Mouse (Mus musculus) limb, embryonic 10.5 days (tissue): ENCODE data around the gene Ugt1a6b. TPM values are rescaled to one million over a fixed set of nuclear protein-coding genes. Genes with fewer than 3 reads are reported as not detected.
A peak's percentile ranks its signal among the peaks of the same experiment; 100 is the strongest.

Experiments used
- DNase-seq: peaks from one replicate; pipeline ENCODE4 v3.0.0-alpha.2; 2017; ENCODE audit warnings: low spot score
- H3K27ac ChIP-seq: fragments of 300-500 bp; sonication (generic); 2 replicates; pipeline ENCODE4 v1.5.1; 2016; ENCODE audit warnings: mild to moderate bottlenecking
- H3K27me3 ChIP-seq: fragments of 300-500 bp; sonication (generic); 2 replicates; pipeline ENCODE4 v1.6.1; 2016; ENCODE audit warnings: low read depth, mild to moderate bottlenecking; ENCODE audit not compliant: poor library complexity, severe bottlenecking
- H3K36me3 ChIP-seq: fragments of 300-500 bp; sonication (generic); 2 replicates; pipeline ENCODE4 v1.6.1; 2016; ENCODE audit warnings: mild to moderate bottlenecking, moderate library complexity
- H3K4me1 ChIP-seq: fragments of 300-500 bp; sonication (generic); 2 replicates; pipeline ENCODE4 v1.6.1; 2016
- H3K4me3 ChIP-seq: fragments of 300-500 bp; sonication (generic); 2 replicates; pipeline ENCODE4 v1.5.1; 2016; ENCODE audit warnings: mild to moderate bottlenecking, moderate library complexity
- H3K9me3 ChIP-seq: fragments of 300-500 bp; sonication (generic); replicated peaks from 2 replicates; pipeline ENCODE4 v1.6.1; 2016; ENCODE audit warnings: mild to moderate bottlenecking
- WGBS: fragments of 180-500 bp; shearing (Covaris S2); methylation state at CpG from one replicate; pipeline ENCODE4 v1.1.7; 2016; 5-methylcytosine and 5-hydroxymethylcytosine counted together
- polyA plus RNA-seq: library from polyadenylated mRNA; unstranded; fragments of >200 nt; fragmentation: Nextera tagmentation; extraction: Ambion mirVana; gene quantifications from 2 replicates; pipeline ENCODE4 v1.2.1, GENCODE M21; 2016

Gene Ugt1a6b
- polyA plus RNA-seq, 1 experiment from 2014 or later, result not detected

GRCm38 (mm10) chr1:88259643-88260024 is 156.6 kb downstream of the Ugt1a6b start:
- 78% methylated on average over 4 of the region's 4 CpGs for WGBS
- no peak overlapping the region for H3K27ac ChIP-seq
- H3K9me3 ChIP-seq, result peaks cover 63% of the 10 kb centered on the region
- H3K4me3 ChIP-seq, result no peak overlapping the region
- no peaks in the 10 kb centered on the region for H3K27me3 ChIP-seq
- peaks cover 53% of the 10 kb centered on the region for H3K36me3 ChIP-seq
- no peaks in the 10 kb centered on the region for H3K4me1 ChIP-seq
- no peak for DNase-seq

- 86% methylated on average over 6 of the region's 6 CpGs for WGBS
- DNase-seq, result no peak
- Histone ChIP-seq H3K36me3 (peaks cover 58% of the 10 kb centered on the region), H3K27ac (no peak overlapping the region), H3K4me1 (no peaks in the 10 kb centered on the region), H3K27me3 (no peaks in the 10 kb centered on the region), H3K4me3 (no peak overlapping the region), H3K9me3 (peaks cover 58% of the 10 kb centered on the region)
These were observed 157.1 kb downstream of the Ugt1a6b start for GRCm38 (mm10) chr1:88260114-88260513.

GRCm38 (mm10) chr1:88260604-88261377 is 157.7 kb downstream of the Ugt1a6b start:
- Histone ChIP-seq H3K36me3 (peaks cover 64% of the 10 kb centered on the region), H3K27me3 (no peaks in the 10 kb centered on the region), H3K4me1 (no peaks in the 10 kb centered on the region), H3K27ac (no peak overlapping the region), H3K9me3 (peaks cover 52% of the 10 kb centered on the region), H3K4me3 (no peak overlapping the region)
- 85% methylated on average over 10 of the region's 10 CpGs for WGBS
- no peak for DNase-seq

- H3K4me1 ChIP-seq, result no peaks in the 10 kb centered on the region
- H3K27me3 ChIP-seq, result no peaks in the 10 kb centered on the region
- H3K9me3 ChIP-seq, result peaks cover 45% of the 10 kb centered on the region
- no peak overlapping the region for H3K4me3 ChIP-seq
- no peak for DNase-seq
- no peak overlapping the region for H3K27ac ChIP-seq
- 91% methylated on average over 7 of the region's 7 CpGs for WGBS
- H3K36me3 ChIP-seq, result peaks cover 73% of the 10 kb centered on the region
These were observed 158.7 kb downstream of the Ugt1a6b start for GRCm38 (mm10) chr1:88261706-88262105.

- peak; percentile 65 for DNase-seq
- no peak overlapping the region for H3K4me3 ChIP-seq
- no peaks in the 10 kb centered on the region for H3K27me3 ChIP-seq
- WGBS, result 91% methylated on average over 4 of the region's 4 CpGs
- no peaks in the 10 kb centered on the region for H3K4me1 ChIP-seq
- H3K27ac ChIP-seq, result no peak overlapping the region
- peaks cover 43% of the 10 kb centered on the region for H3K9me3 ChIP-seq
- H3K36me3 ChIP-seq, result peaks cover 79% of the 10 kb centered on the region
These were observed 159.2 kb downstream of the Ugt1a6b start for GRCm38 (mm10) chr1:88262255-88262654.

GRCm38 (mm10) chr1:88262961-88263360 is 159.9 kb downstream of the Ugt1a6b start:
- Histone ChIP-seq H3K27ac (no peak overlapping the region), H3K27me3 (no peaks in the 10 kb centered on the region), H3K9me3 (peaks cover 38% of the 10 kb centered on the region), H3K4me1 (no peaks in the 10 kb centered on the region), H3K36me3 (peaks cover 86% of the 10 kb centered on the region), H3K4me3 (no peak overlapping the region)
- DNase-seq, result no peak
- WGBS, result 78% methylated on average over 6 of the region's 6 CpGs

GRCm38 (mm10) chr1:88263778-88264177 is 160.7 kb downstream of the Ugt1a6b start:
- Histone ChIP-seq H3K4me1 (no peaks in the 10 kb centered on the region), H3K36me3 (peaks cover 94% of the 10 kb centered on the region), H3K4me3 (no peak overlapping the region), H3K9me3 (peaks cover 32% of the 10 kb centered on the region; the same call in 1 of the 2 replicates), H3K27me3 (no peaks in the 10 kb centered on the region), H3K27ac (no peak overlapping the region)
- 91% methylated on average over 5 of the region's 5 CpGs for WGBS
- no peak for DNase-seq

GRCm38 (mm10) chr1:88264237-88264868 is 161.3 kb downstream of the Ugt1a6b start:
- peaks cover 100% of the 10 kb centered on the region for H3K36me3 ChIP-seq
- H3K27me3 ChIP-seq, result no peaks in the 10 kb centered on the region
- H3K4me1 ChIP-seq, result no peaks in the 10 kb centered on the region
- H3K27ac ChIP-seq, result no peak overlapping the region
- 90% methylated on average over 7 of the region's 7 CpGs for WGBS
- no peak overlapping the region for H3K4me3 ChIP-seq
- DNase-seq, result no peak
- H3K9me3 ChIP-seq, result peaks cover 29% of the 10 kb centered on the region; the same call in 1 of the 2 replicates

- WGBS, result 78% methylated on average over 4 of the region's 4 CpGs
- Histone ChIP-seq H3K4me3 (no peak overlapping the region), H3K9me3 (peaks cover 25% of the 10 kb centered on the region; the same call in 1 of the 2 replicates), H3K27me3 (no peaks in the 10 kb centered on the region), H3K36me3 (peaks cover 100% of the 10 kb centered on the region), H3K4me1 (no peaks in the 10 kb centered on the region), H3K27ac (no peak overlapping the region)
- DNase-seq, result no peak
These were observed 161.8 kb downstream of the Ugt1a6b start for GRCm38 (mm10) chr1:88264869-88265240.

GRCm38 (mm10) chr1:88266123-88266522 is 163.1 kb downstream of the Ugt1a6b start:
- 90% methylated on average over 13 of the region's 13 CpGs for WGBS
- Histone ChIP-seq H3K36me3 (peaks cover 96% of the 10 kb centered on the region), H3K27me3 (no peaks in the 10 kb centered on the region)

GRCm38 (mm10) chr1:88267489-88267888 is 164.4 kb downstream of the Ugt1a6b start:
- WGBS, result 94% methylated on average over 6 of the region's 6 CpGs
- Histone ChIP-seq H3K36me3 (peaks cover 96% of the 10 kb centered on the region), H3K4me3 (no peak overlapping the region), H3K27ac (no peak overlapping the region), H3K4me1 (no peaks in the 10 kb centered on the region), H3K9me3 (0 out of 2 replicates have a peak, but pooled peaks cover 14% of the 10 kb centered on the region), H3K27me3 (no peaks in the 10 kb centered on the region)
- no peak for DNase-seq

More at GRCm38 (mm10) chr1:88266123-88266522, 163.1 kb downstream of the Ugt1a6b start:
- H3K27ac ChIP-seq, result no peak overlapping the region
- H3K4me1 ChIP-seq, result no peaks in the 10 kb centered on the region
- no peak overlapping the region for H3K4me3 ChIP-seq
- H3K9me3 ChIP-seq, result 0 out of 2 replicates have a peak, but pooled peaks cover 16% of the 10 kb centered on the region
- DNase-seq, result no peak

GRCm38 (mm10) chr1:88268070-88268469 is 165.0 kb downstream of the Ugt1a6b start:
- no peak overlapping the region for H3K27ac ChIP-seq
- H3K9me3 ChIP-seq, result 0 out of 2 replicates have a peak, but pooled peaks cover 14% of the 10 kb centered on the region
- H3K4me1 ChIP-seq, result no peaks in the 10 kb centered on the region
- no peak overlapping the region for H3K4me3 ChIP-seq
- WGBS, result 87% methylated on average over 6 of the region's 6 CpGs
- DNase-seq, result no peak
- no peaks in the 10 kb centered on the region for H3K27me3 ChIP-seq
- H3K36me3 ChIP-seq, result peaks cover 96% of the 10 kb centered on the region
